8 mouse cellular contexts compared by ENCODE assay signal in the genomic region with DNA sequence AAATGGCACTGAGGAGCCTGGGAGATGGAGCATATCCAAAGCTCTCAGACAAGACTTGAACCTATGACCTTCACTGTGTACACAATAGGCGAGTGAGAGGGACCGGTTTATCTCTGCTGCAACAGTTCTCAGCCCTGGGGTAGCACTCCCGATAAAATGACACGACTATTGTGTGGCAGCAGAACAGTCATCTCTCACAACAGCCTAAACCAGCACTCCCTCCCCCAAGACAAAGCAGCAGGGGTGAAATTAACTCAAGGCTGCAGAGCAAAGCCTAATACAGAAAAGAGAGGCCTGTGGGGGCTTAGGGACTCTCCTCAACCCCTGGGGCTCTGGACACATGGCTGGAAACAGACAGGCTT. TPM values are rescaled to one million over a fixed set of nuclear protein-coding genes. Genes with fewer than 3 reads are reported as not detected.
DNase-seq lines count a peak whose midpoint lies in the region; ATAC-seq and TF ChIP-seq lines count a peak whose summit lies in the region.

No protein-coding gene starts in this region.

- H3K27ac ChIP-seq in heart, adult 2 months, result peak overlapping the region; percentile 88
- peak overlapping the region; percentile 99 for H3K27ac ChIP-seq in embryonic facial prominence, embryonic 10.5 days (replicated peaks)
- H3K27ac ChIP-seq in hindbrain, embryonic 16.5 days (ENCODE audit: low read depth, low read length), result peak overlapping the region; percentile 99

- peak overlapping the region; percentile 43 for H3K9ac ChIP-seq in heart, adult 2 months (ENCODE audit: low read depth, low read length)
- peak overlapping the region; percentile 98 for H3K9ac ChIP-seq in hindbrain, embryonic 16.5 days (ENCODE audit: low read depth, low read length)

- peaks cover 20% of the 10 kb centered on the region for H3K36me3 ChIP-seq in heart, adult 2 months (ENCODE audit: control insufficient read depth, insufficient read depth, low read length)
- H3K36me3 ChIP-seq in embryonic facial prominence, embryonic 10.5 days (replicated peaks), result no peaks in the 10 kb centered on the region
- H3K36me3 ChIP-seq in hindbrain, embryonic 16.5 days (ENCODE audit: control insufficient read depth, insufficient read depth, low read length), result no peaks in the 10 kb centered on the region

- DNase-seq in heart, adult 2 months, result peak in 1 of 2 experiments; percentile 7
- no peak for DNase-seq in heart, adult 8-10 months (ENCODE audit: low spot score)
- peak; percentile 40 for DNase-seq in ES-CJ7 (ENCODE audit: low read depth, low spot score)
- DNase-seq in embryonic facial prominence, embryonic 10.5 days (ENCODE audit: low spot score), result peak; percentile 47
- no peak for DNase-seq in left cerebral cortex, postnatal 10 days (ENCODE audit: extremely low spot score in 1 of 2, low spot score in 2 of 2)

- H3K79me2 ChIP-seq in heart, adult 2 months (replicated peaks; ENCODE audit: control insufficient read depth, insufficient read depth, low read length), result peaks cover 3% of the 10 kb centered on the region

- peaks cover 19% of the 10 kb centered on the region for H3K4me1 ChIP-seq in heart, adult 2 months (ENCODE audit: control insufficient read depth, insufficient read depth, low read length)
- H3K4me1 ChIP-seq in embryonic facial prominence, embryonic 10.5 days, result peaks cover 43% of the 10 kb centered on the region
- H3K4me1 ChIP-seq in hindbrain, embryonic 16.5 days (ENCODE audit: control insufficient read depth, insufficient read depth, low read depth, low read length), result peaks cover 33% of the 10 kb centered on the region

- peak overlapping the region; percentile 75 for H3K4me2 ChIP-seq in hindbrain, embryonic 16.5 days (ENCODE audit: low read length)

- 11% methylated on average over 4 of the region's 4 CpGs for WGBS in heart, adult 2 months
- under 1% methylated on average over 4 of the region's 4 CpGs for WGBS in embryonic facial prominence, embryonic 10.5 days
- WGBS in hindbrain, embryonic 16.5 days, result 2% methylated on average over 4 of the region's 4 CpGs

- TF ChIP-seq POLR2A in heart, adult 2 months (IDR thresholded peaks at IDR 0.05; ENCODE audit: insufficient read depth, low read depth, low read length), result no peak

- no peak for TF ChIP-seq CTCF in heart, adult 2 months (IDR thresholded peaks at IDR 0.05)

- no peak for TF ChIP-seq EP300 in heart, adult 2 months (IDR thresholded peaks at IDR 0.05; ENCODE audit: insufficient read depth, low read depth, low read length)

- H3K9me3 ChIP-seq in embryonic facial prominence, embryonic 10.5 days, result no peaks in the 10 kb centered on the region
- no peaks in the 10 kb centered on the region for H3K9me3 ChIP-seq in hindbrain, embryonic 16.5 days (ENCODE audit: control insufficient read depth, low read length)

- peak; percentile 34 for ATAC-seq in hindbrain, embryonic 16.5 days
- ATAC-seq in megakaryocyte-erythroid progenitor cell, adult 5-6 weeks (replicated peaks; ENCODE audit: low FRiP score, low TSS enrichment, poor library complexity, severe bottlenecking), result peak; percentile 67
- no peak for ATAC-seq in activated CD4-positive, CD25-positive, alpha-beta regulatory T cell, adult 4 months

- intact Hi-C loops in heart, adult 2 months (cut with DNase I), result loop anchor here (2.0 kb wide), 1 partner anchor 131 kb away; no protein-coding TSS in a partner anchor
- intact Hi-C loops in left cerebral cortex, postnatal 10 days (cut with DNase I), result loop anchor here (5.0 kb wide), 1 partner anchor 129 kb away; no protein-coding TSS in a partner anchor

- no peaks in the 10 kb centered on the region for H3K27me3 ChIP-seq in heart, adult 2 months (ENCODE audit: control insufficient read depth, insufficient read depth, low read length)
- H3K27me3 ChIP-seq in embryonic facial prominence, embryonic 10.5 days (replicated peaks; ENCODE audit: low read depth, poor library complexity, severe bottlenecking), result no peaks in the 10 kb centered on the region
- no peaks in the 10 kb centered on the region for H3K27me3 ChIP-seq in hindbrain, embryonic 16.5 days (replicated peaks; ENCODE audit: control insufficient read depth, insufficient read depth, low read length)

- H3K4me3 ChIP-seq in heart, adult 2 months, result peak overlapping the region; percentile 66
- H3K4me3 ChIP-seq in embryonic facial prominence, embryonic 10.5 days, result peak overlapping the region; percentile 92
- H3K4me3 ChIP-seq in hindbrain, embryonic 16.5 days (ENCODE audit: low read length), result peak overlapping the region; percentile 93

RNA-seq across cellular contexts. Expression of gene Zfp609, which starts 1.2 kb away (rescaled TPM):
- 10 to 100 TPM; 23.7 to 25.5 TPM for total RNA-seq in heart, adult 2 months (2021)
- 8.7 and 8.9 TPM in 2 replicates for polyA plus RNA-seq in heart, adult 2 months (2012; rRNA removed)
- 10 to 100 TPM; 21.6 to 25.1 (median 22.2) TPM for total RNA-seq in heart, adult 8-10 months (2022)
- 6.9 and 7.0 TPM in 2 replicates for polyA plus RNA-seq in embryonic facial prominence, embryonic 10.5 days (2016; fragmentation: Nextera tagmentation; extraction: Ambion mirVana)
- polyA plus RNA-seq in hindbrain, embryonic 16.5 days (2015; fragmentation: Nextera tagmentation; extraction: Ambion mirVana), result 5.0 and 5.4 TPM in 2 replicates
- 25.5 and 31.8 TPM in 2 replicates for total RNA-seq in megakaryocyte-erythroid progenitor cell, adult 5-6 weeks (2014; fragmentation: Nextera tagmentation)
- 3.6 and 13.8 TPM in 2 replicates for total RNA-seq in megakaryocyte-erythroid progenitor cell, adult 5-6 weeks (2017)
- polyA plus RNA-seq in activated CD4-positive, CD25-positive, alpha-beta regulatory T cell, adult 4 months (2017; shearing (Covaris generic)), result 1 to 10 TPM; 1.8 to 2.3 TPM
- total RNA-seq in left cerebral cortex, postnatal 10 days (2021), result 10 to 100 TPM; 41.3 to 42.2 TPM

Comparison
In these comparisons a context has a peak if more than half of its experiments do, and no peak if none do; other contexts are left out.
1. DNase-seq: peak in ES-CJ7 (single experiment) and embryonic facial prominence, embryonic 10.5 days (single experiment); none in heart, adult 8-10 months (single experiment) and left cerebral cortex, postnatal 10 days (0 of 2).
2. Peak in every context shown above with its lines, with median percentiles within 50 percentile points of each other: H3K27ac ChIP-seq and H3K4me3 ChIP-seq.